Mouse (Mus musculus) layer of hippocampus, postnatal 14 days (tissue): ENCODE results near the gene Manf. TPM values are rescaled to one million over a fixed set of nuclear protein-coding genes. Genes with fewer than 3 reads are reported as not detected.

Experiments used
- DNase-seq, 2 experiments: peaks; one replicate each; pipeline ENCODE4 v3.0.0; 2021 to 2022; ENCODE audit warnings: low spot score in 2 of 2, mixed read lengths in 1 of 2
- long read RNA-seq, 2 experiments: library from polyadenylated mRNA; stranded (forward); transcript quantifications; one replicate each; pipeline ENCODE4 v2.0.0; 2021
- total RNA-seq, 2 experiments: library from RNA; stranded (reverse); gene quantifications; 2 replicates each; pipeline ENCODE4 v1.2.3; 2021

The Manf gene
- total RNA-seq, result 100 to 1,000 TPM; 130 to 156 TPM
- long read RNA-seq, experiment 1, transcript Manf-202 (4 exons, 2,247 nt), result major isoform, 19 of 24 reads
- long read RNA-seq, experiment 1, partial matches to known transcripts, result 0 of 24 reads
- long read RNA-seq, experiment 1, other reads (novel, unspliced or antisense), result 4 of 24 reads
- long read RNA-seq, experiment 2, transcript Manf-202 (4 exons, 2,247 nt), result major isoform, 74 of 86 reads
- long read RNA-seq, experiment 2, partial matches to known transcripts, result 0 of 86 reads
- long read RNA-seq, experiment 2, other reads (novel, unspliced or antisense), result 12 of 86 reads

DNA sequence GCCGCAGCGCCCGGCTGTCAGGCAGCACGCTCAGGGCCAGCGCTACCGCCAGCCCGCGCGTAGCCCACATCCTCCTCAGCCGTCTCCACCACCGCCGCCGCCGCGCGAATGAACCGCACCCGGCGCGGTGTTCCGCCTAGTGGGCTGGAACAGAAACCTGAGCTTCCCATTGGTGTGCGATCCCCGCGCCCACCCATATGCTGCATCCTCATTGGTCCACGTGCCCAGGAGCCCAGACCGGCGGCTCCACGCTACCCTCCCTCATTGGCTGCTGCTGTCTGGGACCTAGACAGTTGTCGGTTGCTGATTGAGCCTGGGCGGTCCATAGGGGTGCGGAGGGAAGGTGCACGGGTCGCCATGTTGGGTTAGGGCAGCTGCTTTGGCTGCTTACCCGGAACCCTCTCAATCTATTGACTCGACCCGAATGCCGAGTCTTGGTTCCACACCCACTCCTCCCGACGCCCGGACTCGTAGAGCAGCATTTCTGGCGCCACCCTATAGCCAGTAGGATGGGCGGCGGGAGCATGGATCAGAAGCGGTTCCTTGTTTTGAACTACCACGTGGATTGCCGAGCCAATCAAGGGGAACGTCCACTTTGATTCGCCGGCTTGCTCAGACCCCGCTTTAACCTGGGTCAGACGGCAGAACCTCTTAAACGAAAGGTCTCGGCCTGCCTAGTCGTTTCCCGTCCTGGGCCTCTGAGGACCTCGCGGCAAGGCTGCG, at the start of gene Manf:
Manf (minus strand) TSS at position 151 of the 723 bp plus-strand sequence.
- DNase-seq, result peak; percentile 97 to 99

DNA sequence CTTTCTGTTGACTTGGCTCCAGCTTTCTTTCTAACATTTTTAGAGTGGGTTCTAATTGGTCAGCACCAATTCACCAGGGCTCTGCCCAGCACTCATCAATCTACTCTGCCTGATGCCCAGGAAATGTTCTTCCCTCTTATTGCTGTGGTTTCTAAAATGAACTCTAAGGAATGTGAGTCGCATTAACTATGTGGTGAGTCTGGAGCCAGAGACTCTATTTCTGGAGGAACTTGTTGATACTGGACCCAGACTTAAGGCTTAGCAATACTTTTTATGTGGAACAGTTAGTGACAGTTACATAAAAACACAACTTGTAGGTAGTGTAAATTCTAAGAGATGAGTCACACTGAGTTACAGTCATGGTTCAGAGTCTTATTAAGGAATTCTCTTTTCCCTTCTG, 43.2 kb upstream of the Manf start:
- DNase-seq, result no peak

DNA sequence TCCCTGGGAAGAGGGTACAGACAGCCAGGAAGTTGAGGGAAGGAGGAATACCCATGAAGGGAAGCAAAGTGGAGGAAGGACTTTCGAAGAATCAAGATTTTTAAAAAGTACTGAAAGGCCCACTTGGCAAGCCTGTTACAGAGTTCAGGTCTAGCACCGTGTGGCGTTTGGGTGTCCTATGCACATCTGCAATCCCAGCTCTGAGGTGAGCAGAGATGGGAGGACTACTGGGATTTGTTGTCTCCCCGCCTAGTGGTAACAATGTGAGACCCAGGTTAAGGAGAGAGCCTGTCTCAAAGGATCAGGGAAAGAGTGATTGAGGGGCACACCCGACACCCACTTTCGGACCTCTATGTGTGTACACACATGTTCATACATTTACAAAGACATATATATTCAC, 23.1 kb upstream of the Manf start:
- no peak for DNase-seq

- no peak for DNase-seq
Measured at GRCm38 (mm10) chr9:106913759-106914158, 22.0 kb upstream of the Manf start.

DNA sequence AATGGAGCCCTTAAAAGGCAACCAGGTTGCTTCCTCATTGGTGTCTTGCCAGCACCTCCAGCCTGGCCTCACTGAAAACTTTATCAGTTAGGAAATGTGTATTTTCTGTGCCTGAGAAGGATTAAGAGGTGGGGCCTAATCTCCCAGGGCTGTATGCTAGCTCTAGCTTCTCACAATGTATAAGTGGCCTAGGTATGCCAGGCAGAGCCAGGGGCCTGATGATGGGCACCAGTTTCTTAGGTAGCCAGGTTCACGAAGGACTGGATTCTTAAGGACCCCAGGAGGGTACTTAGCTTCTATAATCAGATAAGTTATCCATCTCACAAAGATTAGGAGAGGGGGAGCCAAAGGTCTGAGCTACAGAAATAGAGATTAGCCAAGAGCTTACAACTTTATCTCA, 19.8 kb upstream of the Manf start:
- no peak for DNase-seq

DNA sequence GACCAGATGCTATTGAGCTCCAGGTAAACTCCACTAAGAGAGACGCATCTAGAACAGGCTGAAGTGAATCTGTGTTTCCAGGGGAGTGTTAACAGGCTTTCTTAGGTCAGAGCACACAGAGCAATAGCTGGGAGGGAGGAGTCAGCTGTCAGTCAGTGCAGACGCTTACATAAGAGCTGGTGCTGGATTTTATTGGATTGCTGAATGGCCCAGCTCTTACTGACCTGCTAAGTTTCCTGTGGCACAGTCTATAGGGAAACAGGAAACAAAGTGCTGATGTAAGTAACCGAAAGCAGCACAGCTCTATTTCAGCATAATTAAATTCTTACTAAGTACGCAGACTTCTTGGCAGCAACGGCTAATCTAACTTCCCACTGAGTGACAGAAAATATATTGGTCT, 16.9 kb upstream of the Manf start:
- DNase-seq, result no peak

GRCm38 (mm10) chr9:106908174-106908573, 16.4 kb upstream of the Manf start:
- no peak for DNase-seq

GRCm38 (mm10) chr9:106906597-106906996, 14.8 kb upstream of the Manf start:
- DNase-seq, result no peak

- DNase-seq, result no peak
Measured at GRCm38 (mm10) chr9:106903791-106904134, 12.0 kb upstream of the Manf start.

DNA sequence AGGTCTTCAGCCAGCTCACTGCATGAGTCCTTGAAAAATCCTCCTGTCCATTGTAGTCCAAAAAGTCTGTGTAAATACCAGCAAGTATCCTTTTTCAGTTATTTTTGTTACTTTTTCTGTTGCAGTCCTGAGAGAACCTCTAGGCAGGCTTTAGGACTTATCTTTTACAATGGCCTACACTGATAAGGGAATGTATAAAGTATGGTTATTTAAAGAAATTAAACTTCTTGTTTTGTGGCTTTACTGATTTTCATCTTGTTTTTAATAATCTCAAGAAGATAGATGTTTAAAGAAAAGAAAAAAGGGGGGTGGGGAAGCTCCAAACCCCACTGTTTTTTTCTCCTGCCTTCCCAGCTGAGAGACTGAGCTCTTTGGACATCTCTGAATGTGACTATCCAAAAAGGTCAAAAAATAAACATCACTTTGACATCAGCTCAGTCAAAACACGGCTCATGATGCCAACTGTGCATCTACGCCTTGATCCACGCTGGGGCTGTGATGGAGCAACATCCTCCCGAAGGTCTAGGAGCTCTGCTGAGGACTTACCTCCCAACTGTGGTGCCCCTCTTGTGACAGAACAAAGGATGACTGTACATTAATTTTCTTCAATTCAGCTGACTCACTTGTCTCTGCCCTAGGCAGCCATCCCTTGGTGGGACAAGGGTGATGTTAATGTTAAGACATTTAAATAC, 11.5 kb upstream of the Manf start:
- no peak for DNase-seq

GRCm38 (mm10) chr9:106901596-106901995, 9.8 kb upstream of the Manf start:
- DNase-seq, result no peak

DNA sequence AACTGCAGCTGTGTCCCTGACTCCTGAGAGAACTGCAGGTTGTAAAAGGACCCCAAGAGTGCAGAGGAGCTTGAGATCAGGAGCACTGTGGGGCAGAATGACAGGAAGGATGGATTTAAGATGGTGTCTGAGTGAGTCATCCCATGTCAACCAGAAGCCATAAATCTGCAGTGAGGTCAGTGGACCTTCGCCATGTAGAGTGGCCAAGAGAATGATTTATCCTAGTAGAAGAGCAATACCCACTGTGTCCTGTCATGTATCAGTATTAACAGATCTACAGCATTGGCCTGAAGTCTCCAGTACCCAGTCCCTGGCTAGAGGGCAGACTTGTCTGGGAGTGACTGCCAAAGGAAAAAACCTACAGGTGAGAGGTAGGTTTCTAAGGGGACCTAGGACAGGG, 7.1 kb upstream of the Manf start:
- no peak for DNase-seq

- no peak for DNase-seq
Measured at GRCm38 (mm10) chr9:106893327-106893726, 1.5 kb upstream of the Manf start.

DNA sequence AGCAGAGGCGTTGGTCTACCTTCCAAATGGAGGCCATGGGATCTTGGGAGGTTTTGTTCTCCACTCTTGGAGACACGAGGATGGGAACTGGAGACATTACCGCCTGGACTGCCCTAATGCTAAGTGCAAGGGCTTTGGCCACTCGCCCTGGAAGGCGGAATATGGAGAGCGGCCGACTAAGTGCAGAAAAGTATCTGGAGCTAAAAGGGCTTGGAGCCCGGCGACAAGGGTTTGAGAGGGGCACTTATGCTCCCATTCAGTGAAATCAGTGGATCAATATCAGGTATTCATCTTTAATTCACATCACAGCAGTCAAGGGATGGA, 735 bp upstream of the Manf start:
- DNase-seq, result no peak

DNA sequence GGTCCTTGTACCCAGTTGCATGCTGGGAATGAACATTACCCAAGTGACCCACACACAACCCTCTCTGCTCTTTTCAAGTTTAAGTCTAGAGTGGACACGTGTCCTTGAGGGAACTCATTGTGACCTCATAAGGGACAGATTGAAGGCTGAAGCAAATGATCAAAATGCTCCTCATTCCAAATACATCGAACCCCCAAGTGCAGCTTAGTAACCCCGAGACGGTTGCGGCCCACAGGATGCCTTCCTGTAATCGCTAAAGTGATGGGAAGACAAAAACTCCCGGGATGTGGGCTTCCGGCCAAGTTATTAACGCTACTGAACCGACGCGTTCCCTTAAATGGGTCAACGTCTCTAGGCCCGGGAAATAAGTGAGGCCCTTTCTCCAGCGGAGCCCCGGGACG, 438 bp downstream of the Manf start:
- DNase-seq, result no peak

DNA sequence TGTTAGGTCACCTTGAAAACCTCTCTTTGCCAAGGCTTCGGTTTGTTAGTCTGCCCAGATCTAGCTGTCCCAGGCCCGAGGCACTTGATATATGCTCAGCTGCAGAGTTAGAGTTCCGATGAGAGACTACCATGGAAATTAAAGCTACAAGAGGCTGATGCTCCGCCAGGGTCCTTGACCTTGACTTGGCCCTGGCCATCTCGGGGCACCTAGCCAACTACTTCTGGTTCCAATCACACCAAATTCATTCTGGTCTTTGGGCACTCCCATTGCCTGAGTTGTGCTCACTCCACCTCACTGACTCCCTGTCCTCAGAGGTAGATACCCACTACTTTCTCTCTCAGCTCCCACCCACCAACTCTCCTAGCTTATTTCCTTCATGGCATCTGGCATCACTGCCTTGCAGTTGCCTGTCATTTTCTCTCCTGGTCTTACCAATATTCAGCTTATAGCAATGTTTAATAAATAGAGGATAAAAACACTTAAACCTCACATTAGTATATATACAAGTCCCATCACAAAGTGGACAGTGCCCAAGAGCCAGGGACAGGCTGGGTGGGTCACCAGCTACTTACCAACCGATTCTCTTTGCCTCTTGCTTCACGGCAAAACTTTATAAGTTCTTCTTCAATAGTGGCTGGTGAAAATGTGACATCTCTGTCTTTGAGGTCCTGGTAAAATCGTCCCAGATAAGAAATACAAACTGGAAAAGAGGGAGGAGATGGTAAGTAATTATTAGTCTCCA, 1.1 kb downstream of the Manf start:
- no peak for DNase-seq

DNA sequence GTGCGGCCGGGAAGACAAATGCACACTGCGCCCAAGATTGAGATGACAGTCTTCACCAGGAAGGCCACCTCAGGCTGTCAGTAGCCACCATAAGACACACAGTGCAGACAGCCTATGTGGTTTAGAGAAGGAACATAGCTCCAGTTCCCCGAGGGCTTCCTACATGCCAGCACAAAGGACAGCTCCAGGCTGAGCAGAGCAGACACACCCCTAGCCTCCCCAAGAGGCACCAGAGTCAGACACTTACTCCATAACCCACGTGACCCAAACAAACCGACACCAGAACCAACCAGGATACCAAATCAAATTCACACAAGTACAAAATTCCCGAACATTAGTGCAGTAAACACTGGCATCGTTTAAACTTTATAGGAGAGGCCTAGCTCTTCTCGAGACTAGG, 2.5 kb downstream of the Manf start:
- DNase-seq, result no peak

GRCm38 (mm10) chr9:106888346-106888745, 3.4 kb downstream of the Manf start:
- DNase-seq, result no peak

DNA sequence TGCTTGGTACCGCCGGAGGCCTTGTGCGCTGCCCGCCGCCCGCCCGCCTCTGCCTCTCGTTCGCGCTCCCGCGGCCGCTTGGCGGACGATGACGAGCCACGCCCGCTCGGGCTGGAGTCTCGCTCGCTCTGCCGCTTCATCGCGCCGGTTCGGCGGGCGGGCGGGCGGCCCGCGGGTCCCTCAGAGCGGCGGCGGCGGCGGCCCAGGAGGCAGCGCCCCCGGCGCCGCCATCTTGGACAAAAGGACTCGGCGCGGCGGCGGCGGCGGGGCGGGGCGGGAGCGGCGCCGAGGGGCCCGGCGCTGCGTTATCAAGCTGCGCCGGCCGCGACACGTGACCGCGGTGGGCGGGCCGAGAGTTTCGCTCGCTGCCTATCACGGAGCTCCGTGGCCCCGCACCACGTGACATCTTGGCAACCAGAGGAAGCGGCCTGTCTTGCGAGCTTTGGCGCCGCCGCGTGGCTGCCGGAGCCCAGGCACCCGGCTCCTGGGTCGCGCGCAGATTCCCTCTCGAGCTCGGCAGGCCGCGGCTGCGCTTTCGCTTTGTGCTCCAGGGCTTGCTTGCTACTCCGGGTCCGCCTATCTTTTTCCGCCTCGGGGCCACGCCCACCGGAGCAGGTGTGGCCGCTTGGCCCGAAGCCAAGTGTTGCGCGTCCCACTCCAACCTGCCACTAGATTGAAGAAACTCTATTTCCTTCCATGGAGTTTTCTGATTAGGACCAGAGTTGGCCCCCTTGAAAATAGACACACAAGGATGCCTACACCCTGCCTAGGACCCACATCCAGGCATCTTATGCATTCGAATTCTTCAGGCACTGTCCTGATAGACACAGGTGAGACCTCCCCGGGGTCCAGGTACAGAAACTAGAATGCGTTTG, 4.7 kb downstream of the Manf start, which contains the start of gene Rbm15b:
Rbm15b (minus strand) TSS at position 601 of the 875 bp plus-strand sequence.
- peak; percentile 97 to 98 for DNase-seq

DNA sequence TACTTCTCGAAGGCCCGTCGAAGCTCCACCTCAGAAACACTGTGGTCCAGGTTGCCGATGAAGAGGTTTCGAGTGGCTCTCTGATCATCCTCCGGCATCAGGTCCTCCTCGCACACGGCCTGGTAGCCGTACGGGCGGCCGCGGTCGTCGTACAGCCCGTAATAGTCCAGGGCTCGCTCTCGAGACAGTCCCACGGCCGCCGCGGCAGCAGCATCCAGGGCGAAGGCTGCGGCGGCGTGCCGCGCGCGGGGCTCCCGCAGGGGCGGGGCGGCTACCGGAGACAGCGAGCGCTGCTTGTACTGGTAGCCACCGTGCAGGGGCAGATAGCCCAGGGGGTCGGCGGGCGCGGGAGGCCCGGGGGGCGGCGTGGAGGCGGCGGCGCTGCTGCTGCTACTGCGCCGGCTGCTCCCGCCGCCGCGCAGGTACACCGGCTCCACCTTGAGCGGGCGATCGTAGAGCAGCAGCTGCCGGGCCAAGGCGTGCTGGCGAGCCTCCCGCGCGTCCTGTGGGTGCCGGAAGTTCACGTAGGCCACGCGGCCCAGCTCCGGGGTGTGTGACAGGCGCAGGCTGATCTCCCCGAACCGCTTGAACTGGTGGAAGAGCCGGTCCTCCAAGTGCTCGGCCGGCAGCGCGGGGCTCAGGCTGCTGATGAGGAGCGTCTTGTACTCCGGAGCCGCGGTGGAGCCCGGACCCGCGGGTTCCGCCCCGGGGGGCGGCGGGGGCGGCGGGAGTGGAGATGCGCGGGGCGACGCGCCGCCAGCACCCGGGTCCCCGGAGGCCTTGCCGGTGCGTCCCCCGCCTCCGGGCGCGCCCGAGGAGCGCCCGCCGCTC, 5.7 kb downstream of the Manf start:
- peak in 1 of 2 experiments; percentile 26 for DNase-seq
